Mouse (Mus musculus) liver, adult 2 months (tissue): ENCODE measurements around the gene Gpatch2. TPM values are rescaled to one million over a fixed set of nuclear protein-coding genes. Genes with fewer than 3 reads are reported as not detected.
A peak's percentile ranks its signal among the peaks of the same experiment; 100 is the strongest.

Experiments used
- DNase-seq: peaks from one replicate; pipeline ENCODE4 v3.0.0-alpha.2; 2011; ENCODE audit warnings: low read depth, low spot score; ENCODE audit errors: extremely low read depth
- H3K27ac ChIP-seq: fragments of 200-500 bp; replicated peaks from 2 replicates; pipeline ENCODE4 v1.5.1; 2012; ENCODE audit warnings: low read depth, mild to moderate bottlenecking, control low read depth, inconsistent platforms, low read length; ENCODE audit not compliant: insufficient read depth
- H3K27me3 ChIP-seq: fragments of 200-500 bp; 2 replicates; pipeline ENCODE4 v1.6.1; 2012; ENCODE audit warnings: mild to moderate bottlenecking, moderate library complexity, low read length, inconsistent platforms; ENCODE audit not compliant: control insufficient read depth, insufficient read depth
- H3K36me3 ChIP-seq: fragments of 200-500 bp; 2 replicates; pipeline ENCODE4 v1.6.1; 2012; ENCODE audit warnings: low read length, inconsistent platforms; ENCODE audit not compliant: control insufficient read depth, insufficient read depth
- H3K4me1 ChIP-seq: fragments of 200-500 bp; 2 replicates; pipeline ENCODE4 v1.6.1; 2011; ENCODE audit warnings: low read length; ENCODE audit not compliant: control insufficient read depth, insufficient read depth
- H3K4me3 ChIP-seq: fragments of 200-500 bp; 2 replicates; pipeline ENCODE4 v1.5.1; 2011; ENCODE audit warnings: low read depth, mild to moderate bottlenecking, control low read depth, low read length, moderate library complexity; ENCODE audit not compliant: insufficient read depth
- H3K79me2 ChIP-seq: fragments of 200-500 bp; 2 replicates; pipeline ENCODE4 v1.6.1; 2012; ENCODE audit warnings: inconsistent platforms, mild to moderate bottlenecking, low read length, moderate library complexity; ENCODE audit not compliant: control insufficient read depth, insufficient read depth
- H3K9ac ChIP-seq: fragments of 200-500 bp; 2 replicates; pipeline ENCODE4 v1.6.1; 2012; ENCODE audit warnings: low read depth, mild to moderate bottlenecking, control low read depth, inconsistent platforms, low read length
- CTCF ChIP-seq: fragments of 200-500 bp; IDR thresholded peaks from 2 replicates; pipeline ENCODE4 v1.5.1; 2011; ENCODE audit warnings: low read depth, low read length, control low read depth
- POLR2A ChIP-seq: fragments of 200-500 bp; IDR thresholded peaks from 2 replicates; pipeline ENCODE4 v1.6.1; 2011; ENCODE audit warnings: low read length, control low read depth; ENCODE audit not compliant: insufficient read depth; ENCODE audit errors: extremely low read depth
- WGBS: fragments of 180-500 bp; shearing (Covaris S2); methylation state at CpG from one replicate; pipeline ENCODE4 v1.1.7; 2018; 5-methylcytosine and 5-hydroxymethylcytosine counted together
- polyA plus RNA-seq: library from polyadenylated mRNA; depleted of rRNA; stranded (reverse); fragments of >200 nt; gene quantifications from 2 replicates; pipeline ENCODE4 v1.2.3, GENCODE M21; 2012
- total RNA-seq: library from RNA; depleted of rRNA; stranded (reverse); fragments of >200 nt; gene quantifications from 2 replicates; pipeline ENCODE4 v1.2.3, GENCODE M21; 2014

Gene Gpatch2
- total and polyA plus RNA-seq, 2 experiments = 7.1 to 15.9 TPM

DNA sequence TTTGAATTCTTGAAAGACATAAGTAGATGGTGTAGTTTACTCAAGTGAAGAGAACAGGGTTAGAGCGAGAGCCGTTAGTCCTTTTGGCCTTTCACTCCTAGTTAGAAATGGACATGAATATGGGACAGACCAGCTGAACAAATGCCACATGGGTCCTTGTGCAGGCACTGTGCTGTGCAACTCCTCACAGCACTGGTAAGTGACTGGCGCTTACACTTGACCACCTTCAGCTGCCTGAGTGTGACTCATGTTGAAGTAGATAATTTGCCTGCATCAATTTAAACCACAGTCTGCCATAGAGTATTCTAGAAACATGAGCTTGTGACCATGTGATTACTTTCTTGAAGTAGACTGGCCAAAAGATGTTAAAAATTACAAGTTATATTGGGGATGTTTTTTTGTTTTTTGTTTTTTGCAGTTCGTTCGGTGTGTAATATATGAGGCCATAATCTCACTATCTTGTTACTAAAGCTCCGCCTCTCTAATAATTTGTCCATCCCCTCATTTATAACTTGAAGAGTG is 79.8 kb downstream of the Gpatch2 start:
- Histone ChIP-seq H3K4me3 (no peak overlapping the region), H3K4me1 (no peaks in the 10 kb centered on the region), H3K27me3 (no peaks in the 10 kb centered on the region), H3K27ac (no peak overlapping the region), H3K9ac (no peak overlapping the region), H3K36me3 (no peaks in the 10 kb centered on the region), H3K79me2 (peaks cover 5% of the 10 kb centered on the region; the same call in 1 of the 2 replicates)
- TF ChIP-seq CTCF (no peak), POLR2A (no peak)
- no peak for DNase-seq
- 96% methylated on average over 6 of the region's 6 CpGs for WGBS

DNA sequence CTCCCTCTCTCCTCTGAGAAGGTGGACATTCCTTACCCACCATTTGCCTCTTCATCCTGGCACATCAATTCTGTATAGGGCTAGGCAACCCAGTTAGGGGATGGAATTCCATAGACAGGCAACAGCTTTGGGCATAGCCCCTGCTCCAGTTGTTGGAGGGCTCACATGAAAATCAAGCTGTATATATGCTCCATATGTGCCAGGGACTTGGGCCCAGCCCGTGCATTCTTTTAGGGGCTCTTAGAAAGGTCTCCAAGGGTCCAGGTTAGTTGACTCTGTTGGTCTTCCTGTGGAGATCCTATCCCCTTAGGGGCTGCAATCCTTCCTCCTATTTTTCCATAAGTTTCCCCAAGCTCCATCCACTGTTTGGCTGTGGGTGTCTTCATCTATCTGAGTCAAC is 80.4 kb downstream of the Gpatch2 start:
- no peak for DNase-seq
- Histone ChIP-seq H3K9ac (no peak overlapping the region), H3K27me3 (no peaks in the 10 kb centered on the region), H3K27ac (no peak overlapping the region), H3K4me3 (no peak overlapping the region), H3K79me2 (peaks cover 4% of the 10 kb centered on the region; the same call in 1 of the 2 replicates), H3K4me1 (peaks cover 3% of the 10 kb centered on the region; the same call in 1 of the 2 replicates), H3K36me3 (no peaks in the 10 kb centered on the region)
- TF ChIP-seq CTCF (no peak), POLR2A (no peak)
- WGBS = 95% methylated on average over 1 of the region's 1 CpGs

DNA sequence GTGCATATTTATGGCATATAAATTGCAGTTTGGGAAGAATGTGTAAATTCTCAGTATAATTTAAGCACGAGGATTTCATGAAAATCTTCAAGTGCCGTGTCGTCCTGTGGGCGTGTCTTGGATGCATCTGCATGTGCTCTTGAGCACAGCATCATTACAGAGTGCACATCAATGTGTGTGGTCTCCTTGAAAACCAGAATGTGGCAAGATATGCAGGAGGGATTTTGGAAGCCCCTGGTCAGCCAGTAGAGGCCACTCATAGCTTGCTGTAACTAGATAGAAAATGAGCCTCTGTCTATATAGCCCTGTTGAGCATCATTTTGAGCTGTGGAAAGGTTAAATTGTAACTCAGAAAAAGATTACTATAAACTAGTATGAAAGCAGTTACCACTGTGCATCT is 83.9 kb downstream of the Gpatch2 start:
- WGBS = 91% methylated on average over 4 of the region's 4 CpGs
- TF ChIP-seq CTCF (no peak), POLR2A (no peak)
- DNase-seq = no peak

DNA sequence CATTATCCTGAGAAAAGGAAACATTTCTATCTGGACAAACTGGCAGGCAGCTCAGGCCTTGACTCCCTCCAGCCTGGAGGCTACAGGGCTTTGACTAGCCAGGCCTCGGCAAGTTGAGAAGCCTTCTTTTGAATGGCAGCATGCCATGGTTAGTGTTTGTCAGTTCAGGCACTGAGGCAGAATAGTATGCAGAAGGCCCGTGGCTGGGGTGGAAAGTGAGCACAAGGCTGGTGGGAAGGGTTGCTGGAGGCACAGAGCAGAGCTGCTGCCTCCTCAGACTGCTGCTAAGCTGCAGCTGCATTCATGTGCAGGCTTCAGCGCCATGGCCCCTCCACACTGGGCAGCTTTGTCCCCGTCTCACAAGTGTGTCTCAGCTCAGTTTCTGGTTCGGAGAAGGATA is 85.3 kb downstream of the Gpatch2 start:
- no peaks in the 10 kb centered on the region; the same call in 1 of the 2 replicates for H3K79me2 ChIP-seq
- peaks cover 3% of the 10 kb centered on the region; the same call in 1 of the 2 replicates for H3K36me3 ChIP-seq
- 61% methylated on average over 5 of the region's 5 CpGs for WGBS
- no peaks in the 10 kb centered on the region for H3K27me3 ChIP-seq
- H3K4me3 ChIP-seq = no peak overlapping the region
- no peak overlapping the region for H3K9ac ChIP-seq
- DNase-seq = peak; percentile 77
- H3K4me1 ChIP-seq = peaks cover 3% of the 10 kb centered on the region; the same call in 1 of the 2 replicates
- no peak for TF ChIP-seq CTCF
- TF ChIP-seq POLR2A = no peak
- H3K27ac ChIP-seq = no peak overlapping the region

More for the DNA sequence above, 83.9 kb downstream of the Gpatch2 start:
- H3K9ac ChIP-seq = no peak overlapping the region
- no peaks in the 10 kb centered on the region; the same call in 1 of the 2 replicates for H3K36me3 ChIP-seq
- H3K27ac ChIP-seq = no peak overlapping the region
- peaks cover 3% of the 10 kb centered on the region; the same call in 1 of the 2 replicates for H3K4me1 ChIP-seq
- H3K4me3 ChIP-seq = no peak overlapping the region
- H3K79me2 ChIP-seq = no peaks in the 10 kb centered on the region; the same call in 1 of the 2 replicates
- H3K27me3 ChIP-seq = no peaks in the 10 kb centered on the region

DNA sequence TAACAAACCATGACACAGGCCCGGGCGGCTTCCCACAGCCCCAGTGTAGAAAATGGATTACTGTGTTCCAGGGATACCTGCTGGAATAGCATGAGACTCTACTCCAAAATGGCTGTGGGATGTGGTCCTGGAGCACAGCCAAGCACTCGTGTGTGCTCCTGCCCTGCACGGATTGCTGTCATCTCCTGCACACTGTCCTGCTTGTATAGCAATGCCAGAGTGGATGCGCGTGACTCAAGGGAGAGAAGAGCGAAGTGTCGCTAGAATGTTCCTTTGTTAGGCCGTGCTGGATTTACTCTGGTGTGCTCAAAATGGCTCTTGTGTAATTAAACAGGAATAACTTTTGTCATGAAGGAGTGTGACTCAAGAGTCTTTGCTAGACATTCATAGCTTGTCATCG is 87.9 kb downstream of the Gpatch2 start:
- WGBS = 88% methylated on average over 10 of the region's 10 CpGs
- DNase-seq = no peak

DNA sequence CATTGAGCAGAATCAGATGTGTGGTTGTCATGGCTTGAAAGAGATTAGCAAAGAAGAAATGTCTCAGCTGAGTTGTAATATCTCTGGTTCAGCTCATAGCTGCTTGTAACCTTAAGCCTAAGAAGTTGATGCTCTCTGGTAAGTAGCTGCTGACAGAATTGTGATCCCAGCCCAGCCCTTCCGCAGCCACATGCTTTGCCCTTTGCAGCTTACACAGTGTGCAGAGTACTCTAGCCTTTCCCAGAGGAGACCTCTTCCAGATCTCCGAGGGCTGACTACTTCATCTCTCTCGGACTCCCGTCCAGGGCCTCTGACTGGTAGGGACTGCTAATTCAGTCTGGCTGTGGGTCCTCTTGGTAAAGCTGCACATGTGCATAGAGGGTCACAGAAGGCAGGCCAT is 92.0 kb downstream of the Gpatch2 start:
- TF ChIP-seq POLR2A (no peak), CTCF (no peak)
- Histone ChIP-seq H3K4me3 (no peak overlapping the region), H3K79me2 (no peaks in the 10 kb centered on the region; the same call in 1 of the 2 replicates), H3K9ac (no peak overlapping the region), H3K4me1 (peaks cover 2% of the 10 kb centered on the region), H3K36me3 (peaks cover 3% of the 10 kb centered on the region; the same call in 1 of the 2 replicates), H3K27ac (no peak overlapping the region), H3K27me3 (no peaks in the 10 kb centered on the region)
- no peak for DNase-seq
- 96% methylated on average over 4 of the region's 4 CpGs for WGBS

More for the DNA sequence above, 87.9 kb downstream of the Gpatch2 start:
- Histone ChIP-seq H3K79me2 (no peaks in the 10 kb centered on the region; the same call in 1 of the 2 replicates), H3K27ac (no peak overlapping the region), H3K4me3 (no peak overlapping the region), H3K27me3 (no peaks in the 10 kb centered on the region), H3K9ac (no peak overlapping the region), H3K4me1 (peaks cover 3% of the 10 kb centered on the region; the same call in 1 of the 2 replicates), H3K36me3 (peaks cover 3% of the 10 kb centered on the region; the same call in 1 of the 2 replicates)
- TF ChIP-seq CTCF (no peak), POLR2A (no peak)
